Mouse (Mus musculus) left cerebral cortex, adult 2 months (tissue): ENCODE measurements around the gene Kctd13. TPM values are rescaled to one million over a fixed set of nuclear protein-coding genes. Genes with fewer than 3 reads are reported as not detected.
"Not testable (repeated sequence)": the region's sequence is repeated elsewhere in the genome, so short reads cannot be mapped to it uniquely, and the experiment has no call there.

ENCODE experiments used
- DNase-seq, 2 experiments: peaks; one replicate each; pipeline ENCODE4 v3.0.0; 2021 to 2022; ENCODE audit warnings: low spot score in 2 of 2, mixed read lengths in 1 of 2; ENCODE audit errors: extremely low spot score in 1 of 2
- H3K27ac ChIP-seq: fragments of 200-600 bp; 2 replicates; pipeline ENCODE4 v1.8.1; 2022
- H3K4me3 ChIP-seq: fragments of 200-600 bp; 2 replicates; pipeline ENCODE4 v1.8.1; 2022
- CTCF ChIP-seq: fragments of 200-600 bp; IDR thresholded peaks from 2 replicates; pipeline ENCODE4 v1.8.1; 2022; ENCODE audit warnings: antibody characterized with exemption, mild to moderate bottlenecking, moderate library complexity
- intact Hi-C: fragments of 180-260 bp; cut with DNase I; formaldehyde crosslinking; loops from one replicate; pipeline ENCODE4 v1.15.1; 2025
- long read RNA-seq, 2 experiments: library from polyadenylated mRNA; stranded (forward); transcript quantifications; one replicate each; pipeline ENCODE4 v2.0.0; 2021; ENCODE audit warnings: borderline mapping rate in 2 of 2
- total RNA-seq, 2 experiments: library from RNA; stranded (reverse); gene quantifications; 2 replicates each; pipeline ENCODE4 v1.2.3; 2021

Kctd13 gene
- total RNA-seq = 100 to 1,000 TPM; 135 to 146 TPM
- long read RNA-seq, experiment 1, transcript Kctd13-201 (6 exons, 1,676 nt) = major isoform, 265 of 291 reads
- long read RNA-seq, experiment 1, transcript Kctd13-202 (2 exons, 378 nt) = minor isoform, 7 of 291 reads
- long read RNA-seq, experiment 1, partial matches to known transcripts = 1 of 291 reads
- long read RNA-seq, experiment 1, other reads (novel, unspliced or antisense) = 18 of 291 reads
- long read RNA-seq, experiment 2, transcript Kctd13-202 (2 exons, 378 nt) = minor isoform, 9 of 205 reads
- long read RNA-seq, experiment 2, transcript Kctd13-201 (6 exons, 1,676 nt) = major isoform, 185 of 205 reads
- long read RNA-seq, experiment 2, partial matches to known transcripts = 1 of 205 reads
- long read RNA-seq, experiment 2, other reads (novel, unspliced or antisense) = 10 of 205 reads

GRCm38 (mm10) chr7:126928384-126929037 lies at the start of gene Kctd13:
Gene Kctd13, plus strand, starts transcription at chr7:126928879.
- no peak for TF ChIP-seq CTCF
- Histone ChIP-seq H3K4me3 (peak within 1 kb of the TSS; percentile 95), H3K27ac (peak within 1 kb of the TSS; percentile 80)
- intact Hi-C loops = loop anchor here (5.0 kb wide), 1 partner anchor 46 kb away; the partner anchor contains the start of gene Taok2
- peak; percentile 93 to 94 for DNase-seq

DNA sequence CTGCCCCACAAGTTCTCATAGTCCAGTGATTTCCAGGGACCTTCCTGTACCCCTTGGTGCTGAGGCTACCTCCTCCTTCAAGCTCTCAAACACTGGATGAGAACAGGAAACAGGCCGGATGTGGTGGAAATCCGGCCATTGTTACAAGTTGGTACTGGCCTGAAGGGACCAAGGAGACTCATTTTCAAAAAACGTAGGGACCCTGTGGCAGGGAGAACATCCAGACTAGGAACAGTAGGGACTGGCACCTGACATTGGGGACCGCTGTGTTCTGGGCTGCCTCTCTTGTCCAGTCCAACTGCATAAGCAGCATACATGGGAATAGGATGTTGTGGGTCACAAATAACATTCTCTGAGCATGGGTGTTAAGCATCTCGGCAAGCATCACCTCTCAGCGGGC lies 47.6 kb upstream of the Kctd13 start:
- intact Hi-C loops = loop anchor here (5.0 kb wide), 3 partner anchors 46 to 221 kb away; partner anchors contain the start of genes Kctd13 and Maz
- DNase-seq = no peak

DNA sequence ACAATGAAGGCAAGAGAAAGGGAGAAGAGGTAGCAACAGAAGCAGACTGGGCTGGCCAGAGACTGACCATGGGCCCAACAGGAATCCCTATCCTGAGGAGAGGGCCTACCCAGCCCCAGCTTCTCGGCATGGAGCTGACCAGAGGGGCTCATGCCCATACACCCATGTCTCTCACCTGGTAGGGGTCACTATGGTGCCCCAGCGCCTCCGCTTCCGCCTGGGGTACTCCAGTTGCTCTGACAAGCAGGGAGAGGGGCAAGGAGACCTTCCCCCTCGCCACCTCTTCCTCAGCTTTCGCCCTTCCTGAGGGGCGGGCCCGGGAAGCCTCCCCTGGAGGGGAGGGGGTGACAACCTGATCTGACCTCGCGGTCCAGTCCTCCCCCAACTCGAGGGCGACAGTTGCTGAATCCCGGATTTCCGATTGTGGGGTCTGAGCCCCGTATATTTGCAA lies 44.9 kb upstream of the Kctd13 start:
- TF ChIP-seq CTCF = no peak
- Histone ChIP-seq H3K27ac (peak overlapping the region; percentile 79), H3K4me3 (peak overlapping the region; percentile 92)
- no peak for DNase-seq
- intact Hi-C loops = loop anchor here (2.0 to 5.0 kb wide), 4 partner anchors 44 to 219 kb away; partner anchors contain the start of genes Asphd1, Kctd13 and Maz

More for the DNA sequence above, 47.6 kb upstream of the Kctd13 start:
- Histone ChIP-seq H3K27ac (peak overlapping the region; percentile 48; the same call in 1 of the 2 replicates), H3K4me3 (peak overlapping the region; percentile 92; the same call in 1 of the 2 replicates)
- no peak for TF ChIP-seq CTCF

DNA sequence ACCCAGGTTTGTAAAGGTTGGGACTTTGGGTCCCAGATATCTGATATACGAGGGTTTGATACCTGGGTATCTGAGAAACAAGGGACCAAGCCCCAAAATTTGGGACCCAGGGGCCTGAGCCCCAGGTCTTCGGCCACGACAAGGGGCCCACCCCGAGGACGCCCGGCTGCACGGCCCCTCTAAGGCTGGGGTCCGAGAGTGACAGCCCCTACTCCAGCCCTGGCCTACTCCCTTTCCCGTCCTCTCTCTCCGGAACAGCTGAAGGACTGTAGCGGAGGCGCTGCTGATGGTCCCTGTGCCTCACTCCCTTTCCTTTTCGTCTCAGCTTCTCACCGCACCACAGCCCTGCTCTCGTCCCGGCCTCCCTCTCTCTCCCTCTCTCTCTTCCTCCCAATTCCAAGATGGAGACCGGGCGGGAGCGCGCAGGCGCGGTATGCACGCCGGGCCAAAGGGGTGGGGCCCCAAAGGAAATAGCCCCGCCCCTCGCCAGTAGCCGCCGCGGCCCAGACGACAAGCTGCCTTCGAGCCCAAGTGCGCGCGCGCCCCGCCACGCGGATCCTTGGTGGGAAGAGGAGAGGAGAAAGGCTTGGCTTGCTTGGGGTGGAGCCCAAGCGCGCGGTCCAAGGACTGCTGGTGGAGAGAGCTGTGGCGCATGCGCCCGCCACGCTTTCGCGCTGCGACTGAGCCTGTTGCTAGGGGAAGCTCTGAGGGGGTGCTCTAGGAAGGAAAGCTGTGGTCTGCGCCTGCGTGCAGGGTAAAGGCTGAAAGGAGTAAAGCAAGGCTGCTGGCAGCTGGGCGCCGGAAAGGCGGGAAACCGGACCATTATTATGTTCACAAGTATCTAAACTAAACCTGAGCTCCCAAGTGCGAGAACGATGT lies 44.2 kb upstream of the Kctd13 start, which contains the start of gene Taok2:
Taok2 (minus strand) TSS at position 418 of the 879 bp plus-strand sequence.
- peak within 1 kb of the TSS; percentile 92 for H3K4me3 ChIP-seq
- TF ChIP-seq CTCF = no peak; the same call in 1 of the 2 replicates
- peak; percentile 98 to 99 for DNase-seq
- H3K27ac ChIP-seq = peak within 1 kb of the TSS; percentile 79
- intact Hi-C loops = loop anchor here (2.0 to 5.0 kb wide), 4 partner anchors 43 to 218 kb away; partner anchors contain the start of genes Asphd1, Kctd13 and Maz

GRCm38 (mm10) chr7:126887281-126887680 lies 41.4 kb upstream of the Kctd13 start:
- no peak for TF ChIP-seq CTCF
- DNase-seq = no peak
- intact Hi-C loops = no loop called here
- H3K27ac ChIP-seq = no peak overlapping the region
- H3K4me3 ChIP-seq = no peak overlapping the region

DNA sequence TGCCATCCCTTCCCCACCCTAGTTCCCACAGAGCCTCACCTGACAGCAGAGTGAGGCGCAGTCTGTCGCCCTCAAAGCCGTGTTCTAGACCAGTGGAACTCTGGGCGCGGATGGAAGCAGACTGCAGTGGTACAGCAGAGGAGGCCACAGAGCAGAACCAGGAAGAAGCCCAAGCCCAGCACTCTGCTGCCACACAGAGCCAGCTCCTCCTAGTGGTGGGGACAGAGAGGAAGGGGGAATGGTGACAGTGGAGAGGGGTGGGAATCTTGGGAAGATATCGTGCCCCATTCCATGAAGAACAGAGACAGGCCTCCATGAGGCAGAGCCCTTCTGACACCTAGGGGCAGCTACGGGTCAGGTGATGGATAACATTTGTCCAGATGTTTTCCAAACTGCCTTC lies 39.8 kb upstream of the Kctd13 start:
- no peak for DNase-seq
- intact Hi-C loops = no loop called here
- TF ChIP-seq CTCF = peak; percentile 42
- Histone ChIP-seq H3K4me3 (no peak overlapping the region), H3K27ac (no peak overlapping the region)

- no peak for TF ChIP-seq CTCF
- H3K4me3 ChIP-seq = no peak overlapping the region
- no peak for DNase-seq
- intact Hi-C loops = no loop called here
- H3K27ac ChIP-seq = peak overlapping the region; percentile 98; the same call in 1 of the 2 replicates
Measured at GRCm38 (mm10) chr7:126896912-126897311, 31.8 kb upstream of the Kctd13 start.

DNA sequence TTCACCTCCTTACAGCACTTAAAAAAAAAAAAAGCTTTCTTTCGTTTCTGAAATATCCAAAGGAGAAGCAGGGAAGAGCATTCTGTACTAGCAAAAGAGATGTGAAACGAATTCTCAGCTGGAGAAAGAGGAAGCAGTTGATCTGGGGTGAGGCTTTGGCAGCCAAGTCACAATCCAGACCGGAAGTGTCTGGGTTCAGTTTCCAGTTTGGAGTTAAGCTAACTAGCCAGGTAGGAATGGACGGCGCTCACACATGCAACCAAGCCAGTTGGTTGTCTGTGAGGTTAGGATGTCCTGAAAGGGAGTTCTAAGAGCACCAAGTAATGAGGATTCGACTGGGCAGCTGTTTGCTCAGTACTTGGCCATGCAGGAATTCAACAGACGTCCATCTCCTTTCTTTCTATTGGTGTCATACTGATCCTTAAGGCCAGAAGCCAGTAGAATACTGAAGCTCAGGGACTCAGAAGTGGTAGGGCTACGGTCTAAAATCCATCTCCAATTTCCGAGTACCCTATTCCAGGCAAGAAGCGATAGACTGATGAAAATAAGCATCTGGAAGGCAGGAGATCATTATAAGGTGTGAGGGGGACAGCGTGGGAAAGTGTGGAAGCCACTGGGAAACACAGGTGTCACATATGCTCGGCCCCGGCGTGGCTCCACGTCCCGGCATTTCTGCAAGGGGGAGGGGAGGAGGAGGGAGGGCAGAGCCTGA lies 31.1 kb upstream of the Kctd13 start:
- Histone ChIP-seq H3K4me3 (peak overlapping the region; percentile 85), H3K27ac (peak overlapping the region; percentile 98)
- intact Hi-C loops = no loop called here
- no peak for DNase-seq
- no peak for TF ChIP-seq CTCF

- intact Hi-C loops = no loop called here
- no peak for TF ChIP-seq CTCF
- DNase-seq = peak; percentile 96 to 98
- Histone ChIP-seq H3K4me3 (peak overlapping the region; percentile 85), H3K27ac (peak overlapping the region; percentile 98)
Measured at GRCm38 (mm10) chr7:126898102-126898990, 30.3 kb upstream of the Kctd13 start.

DNA sequence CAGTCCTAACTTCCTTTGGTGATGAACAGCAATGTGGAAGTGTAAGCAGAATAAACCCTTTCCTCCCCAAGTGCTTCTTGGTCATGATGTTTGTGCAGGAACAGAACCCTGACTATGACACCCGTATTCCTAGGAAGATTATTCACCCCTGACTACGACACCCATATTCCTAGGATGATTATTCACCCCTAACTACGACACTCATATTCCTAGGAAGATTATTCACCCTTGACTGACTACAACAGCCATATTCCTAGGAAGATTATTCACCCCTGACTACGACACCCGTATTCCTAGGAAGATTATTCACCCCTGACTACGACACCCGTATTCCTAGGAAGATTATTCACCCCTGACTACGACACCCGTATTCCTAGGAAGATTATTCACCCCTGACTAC lies 28.9 kb upstream of the Kctd13 start:
- intact Hi-C loops, H3K27ac ChIP-seq, DNase-seq, H3K4me3 ChIP-seq: not testable (repeated sequence)
